Mouse (Mus musculus) heart, adult 2 months (tissue): ENCODE results near the gene Icosl.

ENCODE experiments used
- CTCF ChIP-seq: fragments of 200-600 bp; IDR thresholded peaks from 2 replicates; pipeline ENCODE4 v1.8.1; 2022; ENCODE audit warnings: antibody characterized with exemption, mild to moderate bottlenecking, moderate library complexity
- POLR2A ChIP-seq: fragments of 200-500 bp; IDR thresholded peaks from 2 replicates; pipeline ENCODE4 v1.6.1; 2011; ENCODE audit warnings: mild to moderate bottlenecking, low read depth, low read length, control low read depth; ENCODE audit not compliant: insufficient read depth

DNA sequence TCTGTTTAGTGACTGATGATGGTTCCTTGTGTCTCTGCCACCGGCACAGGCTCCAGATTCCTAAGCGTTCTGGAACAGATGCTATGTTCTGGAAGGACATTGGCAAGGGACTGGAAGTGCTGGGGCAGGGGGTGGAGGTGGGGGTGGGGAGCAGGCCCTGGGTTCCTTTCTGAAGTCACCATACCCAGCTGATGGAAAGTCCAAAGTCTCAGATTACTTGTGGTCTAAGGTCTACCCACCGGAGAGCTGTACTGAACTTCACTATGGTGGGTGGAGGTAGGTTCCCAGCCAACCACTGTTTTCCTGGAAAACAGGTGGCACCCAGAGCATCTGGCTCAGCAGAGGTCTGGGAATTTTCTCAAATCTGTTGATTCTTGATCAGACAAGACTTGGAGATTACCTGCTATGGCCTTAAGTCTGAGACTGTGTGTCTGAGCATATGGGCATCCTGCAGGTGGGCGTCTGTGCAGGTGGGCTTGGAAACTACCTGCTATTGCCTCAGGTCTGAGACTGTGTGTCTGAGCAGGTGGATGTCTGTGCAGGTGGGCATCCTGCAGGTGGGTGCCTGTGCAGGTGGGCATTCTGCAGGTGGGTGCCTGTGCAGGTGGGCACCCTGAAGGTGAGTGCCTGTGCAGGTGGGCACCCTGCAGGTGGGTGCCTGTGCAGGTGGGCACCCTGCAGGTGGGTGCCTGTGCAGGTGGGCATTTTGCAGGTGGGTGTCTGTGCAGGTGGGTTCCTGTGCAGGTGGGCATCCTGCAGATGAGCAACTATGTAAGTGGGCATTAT lies 21.8 kb downstream of the Icosl start:
- TF ChIP-seq CTCF (no peak), POLR2A (no peak)
